Mouse (Mus musculus): ENCODE results near the gene Atxn3. TPM values are rescaled to one million over a fixed set of nuclear protein-coding genes. Genes with fewer than 3 reads are reported as not detected.

The Atxn3 gene
- polyA plus RNA-seq, 1 experiment from 2014 or later = 10.7 TPM

- ATAC-seq (ENCODE audit: insufficient number of reproducible peaks, insufficient read depth, low FRiP score, low TSS enrichment, low read depth) = no peak
- peaks cover 47% of the 10 kb centered on the region for H3K36me3 ChIP-seq
- 88% methylated on average over 2 of the region's 2 CpGs for WGBS
Observed at GRCm38 (mm10) chr12:101876374-101876773, 81.7 kb downstream of the Atxn3 start.

GRCm38 (mm10) chr12:101875107-101875506, 82.9 kb downstream of the Atxn3 start:
- WGBS = 63% methylated on average over 1 of the region's 1 CpGs
- H3K9ac ChIP-seq = no peak overlapping the region
- peaks cover 52% of the 10 kb centered on the region for H3K36me3 ChIP-seq

More at GRCm38 (mm10) chr12:101876374-101876773, 81.7 kb downstream of the Atxn3 start:
- Histone ChIP-seq H3K9me3 (no peaks in the 10 kb centered on the region), H3K27ac (no peak overlapping the region), H3K4me2 (no peak overlapping the region), H3K4me3 (no peak overlapping the region), H3K4me1 (no peaks in the 10 kb centered on the region), H3K9ac (no peak overlapping the region), H3K27me3 (no peaks in the 10 kb centered on the region)

More at GRCm38 (mm10) chr12:101875107-101875506, 82.9 kb downstream of the Atxn3 start:
- Histone ChIP-seq H3K4me2 (no peak overlapping the region), H3K4me1 (no peaks in the 10 kb centered on the region), H3K27ac (no peak overlapping the region), H3K27me3 (no peaks in the 10 kb centered on the region), H3K9me3 (no peaks in the 10 kb centered on the region), H3K4me3 (no peak overlapping the region)
- no peak for ATAC-seq (ENCODE audit: insufficient number of reproducible peaks, insufficient read depth, low FRiP score, low TSS enrichment, low read depth)

Other genes starting within 250 kb of the Atxn3 start
- gene Tc2n, start 239.7 kb downstream of the Atxn3 start, polyA plus RNA-seq (2015; fragmentation: Nextera tagmentation; extraction: Ambion mirVana) = 0.58 and 0.78 TPM in 2 replicates
- gene Fbln5, start 139.2 kb downstream of the Atxn3 start, polyA plus RNA-seq (2015; fragmentation: Nextera tagmentation; extraction: Ambion mirVana) = 91.8 and 123 TPM in 2 replicates
- gene Trip11, start 45.0 kb downstream of the Atxn3 start, polyA plus RNA-seq (2015; fragmentation: Nextera tagmentation; extraction: Ambion mirVana) = 35.3 and 36.4 TPM in 2 replicates
- 30.8 and 32.3 TPM in 2 replicates for gene Cpsf2, start 17.7 kb upstream of the Atxn3 start, polyA plus RNA-seq (2015; fragmentation: Nextera tagmentation; extraction: Ambion mirVana)
- gene Slc24a4, start 170.5 kb upstream of the Atxn3 start, polyA plus RNA-seq (2015; fragmentation: Nextera tagmentation; extraction: Ambion mirVana) = 0.39 and 0.76 TPM in 2 replicates

Data from embryonic facial prominence, embryonic 13.5 days (tissue).